Mouse (Mus musculus) gastrocnemius, adult 18-20 months (tissue): ENCODE measurements around the gene Ddx58. TPM values are rescaled to one million over a fixed set of nuclear protein-coding genes. Genes with fewer than 3 reads are reported as not detected.

Source experiments
- DNase-seq: peaks from one replicate; pipeline ENCODE4 v3.0.0; 2021; ENCODE audit warnings: low spot score
- long read RNA-seq, 2 experiments: library from polyadenylated mRNA; stranded (forward); transcript quantifications; one replicate each; pipeline ENCODE4 v2.0.0; 2021
- total RNA-seq, 2 experiments: library from RNA; stranded (reverse); gene quantifications; 2 replicates each; pipeline ENCODE4 v1.2.3; 2021

Ddx58 gene
- 1 to 10 TPM; 1.6 to 2.8 TPM for total RNA-seq
- long read RNA-seq, experiment 1, partial matches to known transcripts = 0 of 2 reads
- long read RNA-seq, experiment 1, other reads (novel, unspliced or antisense) = 0 of 2 reads
- long read RNA-seq, experiment 2, partial matches to known transcripts = 0 of 3 reads
- long read RNA-seq, experiment 2, other reads (novel, unspliced or antisense) = 2 of 3 reads

DNA sequence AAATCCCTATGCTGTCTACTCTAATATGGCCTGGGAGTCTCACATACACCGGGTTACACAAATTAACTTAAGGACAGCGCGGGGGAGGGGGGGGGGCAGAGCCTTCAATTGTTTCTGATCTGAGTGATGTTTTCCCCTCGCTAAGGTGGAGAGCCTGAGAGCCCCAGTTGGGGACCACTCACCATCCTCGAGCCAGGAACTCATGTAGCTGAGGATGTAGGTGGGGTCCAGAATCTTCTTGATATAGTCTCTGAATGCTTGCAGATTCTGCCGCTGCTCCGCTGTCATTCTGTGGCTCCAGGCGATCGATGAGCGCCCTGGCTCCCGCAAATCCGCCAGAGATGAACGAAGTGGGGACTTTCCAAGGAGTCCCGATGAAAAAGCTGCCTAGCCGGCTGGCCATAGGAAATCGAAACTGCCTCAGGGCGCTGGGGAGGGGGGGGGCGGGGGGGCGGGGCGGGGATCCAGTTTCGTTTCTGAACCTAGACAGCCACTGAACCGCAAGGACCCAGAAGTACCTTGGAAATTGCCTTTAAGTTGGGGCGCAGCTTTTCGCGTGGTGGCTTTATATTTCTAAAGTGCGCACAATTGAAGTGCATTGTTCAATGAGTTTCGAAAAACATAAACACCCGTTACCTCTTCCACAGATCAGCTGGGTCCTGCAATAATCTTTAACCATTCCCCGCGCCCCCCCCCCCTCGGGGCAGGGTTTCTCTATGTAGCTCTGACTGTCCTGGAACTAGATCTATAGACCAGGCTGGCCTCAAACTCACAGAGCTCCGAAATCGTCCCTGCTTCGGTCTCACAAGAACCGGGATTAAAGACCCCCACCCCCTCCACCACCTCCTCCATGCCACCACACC is at the start of gene Ddx58:
Gene Ddx58 (minus strand): TSS at position 420 of the 863 bp plus-strand sequence.
- DNase-seq = peak; percentile 23

DNA sequence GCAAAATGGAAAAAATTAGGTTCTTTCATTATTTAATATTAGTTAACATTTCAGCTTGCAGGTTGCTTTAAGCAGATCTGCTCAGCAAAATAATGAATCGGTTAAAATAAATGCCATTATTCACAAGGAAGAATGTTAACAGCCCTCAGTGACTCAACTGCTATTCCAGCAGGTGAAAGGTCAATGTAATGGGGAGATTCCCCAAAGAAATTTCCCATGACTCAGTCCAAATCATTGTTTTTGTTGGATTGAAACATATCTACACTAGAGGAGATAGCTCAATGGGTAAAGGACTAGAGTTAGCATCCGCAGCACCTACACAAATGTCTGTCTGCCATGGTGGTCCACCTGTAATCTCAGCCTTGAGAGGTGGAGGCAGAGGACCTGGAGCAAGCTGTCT is 49.4 kb upstream of the Ddx58 start:
- DNase-seq = no peak

DNA sequence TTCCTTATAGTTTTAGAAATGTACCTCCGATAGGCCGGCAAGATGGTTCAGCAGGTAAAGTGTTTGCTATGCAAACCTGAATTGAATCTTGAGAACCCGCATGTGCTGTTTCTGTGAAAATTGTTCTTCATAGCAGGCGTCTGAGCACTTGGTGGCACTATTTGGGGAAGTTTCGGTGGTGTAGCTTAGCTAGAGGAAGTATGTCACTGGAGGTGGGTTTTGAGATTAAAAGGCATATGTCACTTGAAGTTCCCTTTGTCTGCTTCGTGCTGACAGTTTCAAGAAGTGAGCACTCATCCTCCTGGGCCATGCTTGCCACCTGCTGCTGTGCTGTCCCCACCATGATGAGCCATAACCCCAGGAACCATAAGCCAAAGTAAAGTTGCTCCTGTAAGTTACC is 47.8 kb upstream of the Ddx58 start:
- no peak for DNase-seq

DNA sequence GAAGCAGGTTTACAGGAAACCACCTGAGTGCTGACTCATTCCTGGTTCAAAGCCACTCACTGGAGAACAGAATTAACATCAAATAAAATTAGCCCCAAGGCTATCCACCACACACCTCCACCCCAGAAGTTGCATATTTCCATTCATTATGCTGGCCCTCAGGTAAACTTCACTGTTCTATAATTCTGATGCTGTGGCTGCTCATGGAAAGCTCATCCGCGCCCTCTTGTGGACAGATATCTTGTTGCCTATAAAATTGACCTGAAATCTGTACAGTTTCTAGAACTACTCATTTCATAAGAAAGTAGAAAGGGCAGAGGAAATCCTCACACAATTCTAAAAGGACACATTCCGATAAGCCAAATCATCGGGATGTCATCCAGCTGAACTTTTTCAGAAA is 46.0 kb upstream of the Ddx58 start:
- DNase-seq = peak; percentile 67

DNA sequence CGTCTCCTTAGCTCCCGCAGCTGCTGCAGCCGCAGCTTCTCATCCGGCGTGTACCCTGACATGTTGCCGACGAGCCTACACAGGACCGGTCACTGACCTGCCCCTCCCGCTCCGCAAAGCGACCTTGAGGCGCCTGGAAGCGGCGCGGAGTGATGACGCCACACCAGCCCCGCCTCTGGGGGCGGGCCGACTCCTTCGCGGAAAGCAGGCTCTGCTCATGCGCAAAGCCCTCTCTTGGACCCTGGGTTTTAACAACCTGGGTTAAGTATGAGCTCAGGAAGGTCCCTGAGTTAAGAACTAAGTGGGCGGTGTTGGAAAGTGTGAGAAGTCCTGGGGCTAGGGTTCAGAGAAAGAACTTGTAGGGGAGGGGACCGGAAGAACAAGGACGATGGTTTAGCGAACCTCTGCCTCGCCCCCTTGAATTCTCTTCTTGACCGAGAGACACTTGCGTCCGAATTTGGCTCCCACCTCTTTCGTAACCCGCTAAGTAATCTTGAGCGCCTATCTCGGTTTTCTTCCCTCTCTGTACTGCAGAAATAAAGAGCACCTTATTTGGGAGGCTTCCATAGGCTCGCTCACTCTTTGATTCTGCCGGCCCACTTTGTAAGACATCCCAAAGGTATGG is 39.8 kb upstream of the Ddx58 start, which contains the start of gene Ndufb6:
Gene Ndufb6 (minus strand): TSS at position 146 of the 625 bp plus-strand sequence.
- peak; percentile 93 for DNase-seq

DNA sequence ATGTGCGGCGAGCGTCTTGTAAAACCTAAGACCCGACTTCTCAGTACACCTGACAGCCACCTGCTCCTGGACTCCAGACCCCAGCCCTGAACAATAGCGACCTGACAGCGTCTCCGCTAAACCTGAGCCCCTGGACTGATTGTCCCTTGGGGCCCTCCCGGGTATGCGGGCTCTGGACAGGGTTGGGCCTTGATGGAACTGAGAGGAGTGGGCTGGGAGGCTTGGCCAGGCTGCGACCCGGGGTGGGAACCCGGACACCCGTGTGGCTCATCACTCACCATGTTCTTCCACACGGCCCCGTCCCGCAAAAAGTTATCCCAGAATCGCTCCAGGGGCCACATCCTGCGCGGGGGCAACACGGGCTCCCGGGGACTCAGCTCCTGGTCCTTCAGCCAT is 39.2 kb upstream of the Ddx58 start:
- no peak for DNase-seq

DNA sequence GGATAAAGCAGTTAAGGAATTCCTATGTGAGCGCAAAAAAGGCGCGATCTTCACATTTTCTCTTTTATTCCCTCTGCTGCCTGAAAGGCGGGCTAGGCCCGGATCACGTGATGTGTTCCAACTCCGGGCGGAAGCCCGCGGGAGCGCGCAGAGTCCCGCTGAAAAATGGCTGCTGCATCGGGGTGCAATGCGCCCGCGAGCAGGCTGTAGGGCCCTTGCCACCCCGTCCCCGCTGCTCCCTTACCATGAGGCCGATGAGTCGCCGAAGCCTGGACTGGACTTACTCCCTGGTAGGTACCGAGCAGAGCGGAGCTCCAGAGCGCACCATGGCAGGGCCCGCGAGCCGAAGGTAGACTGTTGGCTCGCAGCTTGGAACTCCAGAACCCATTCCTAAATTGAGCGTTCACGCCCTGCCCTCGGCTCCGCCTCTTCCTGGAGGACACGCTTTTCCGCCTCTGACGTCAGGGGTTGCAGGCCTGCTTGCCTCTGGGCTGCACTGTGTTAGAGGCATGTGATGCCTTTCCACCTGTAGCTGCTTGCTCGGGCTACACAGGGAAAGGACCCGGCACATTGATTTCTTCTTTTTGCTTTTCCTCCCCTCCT is 29.9 kb upstream of the Ddx58 start, which contains the start of the genes Smim27 and Topors:
Gene Smim27 (plus strand): TSS at position 150 of the 603 bp plus-strand sequence.
Gene Topors (minus strand): TSS at position 421 of the 603 bp plus-strand sequence.
- DNase-seq = peak; percentile 95

DNA sequence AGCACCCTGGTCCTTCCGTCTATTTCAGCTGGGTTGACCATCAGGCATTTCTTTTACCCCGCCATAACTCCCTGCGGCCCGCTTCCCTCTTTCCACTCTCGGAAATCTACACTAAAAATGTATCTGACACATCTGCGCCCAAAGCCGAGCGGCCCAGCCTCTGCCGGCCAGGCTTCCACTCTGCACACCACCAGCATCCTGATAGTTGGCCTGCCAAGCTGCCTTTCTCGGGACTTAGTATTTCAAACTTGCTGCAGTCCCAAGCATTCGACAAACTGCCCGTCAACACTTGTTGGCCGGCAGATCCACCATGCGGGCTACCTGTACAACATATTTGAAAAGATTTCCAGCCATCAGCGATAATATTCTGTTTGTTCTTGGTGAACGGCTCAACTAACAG is 29.2 kb upstream of the Ddx58 start:
- DNase-seq = peak; percentile 4

DNA sequence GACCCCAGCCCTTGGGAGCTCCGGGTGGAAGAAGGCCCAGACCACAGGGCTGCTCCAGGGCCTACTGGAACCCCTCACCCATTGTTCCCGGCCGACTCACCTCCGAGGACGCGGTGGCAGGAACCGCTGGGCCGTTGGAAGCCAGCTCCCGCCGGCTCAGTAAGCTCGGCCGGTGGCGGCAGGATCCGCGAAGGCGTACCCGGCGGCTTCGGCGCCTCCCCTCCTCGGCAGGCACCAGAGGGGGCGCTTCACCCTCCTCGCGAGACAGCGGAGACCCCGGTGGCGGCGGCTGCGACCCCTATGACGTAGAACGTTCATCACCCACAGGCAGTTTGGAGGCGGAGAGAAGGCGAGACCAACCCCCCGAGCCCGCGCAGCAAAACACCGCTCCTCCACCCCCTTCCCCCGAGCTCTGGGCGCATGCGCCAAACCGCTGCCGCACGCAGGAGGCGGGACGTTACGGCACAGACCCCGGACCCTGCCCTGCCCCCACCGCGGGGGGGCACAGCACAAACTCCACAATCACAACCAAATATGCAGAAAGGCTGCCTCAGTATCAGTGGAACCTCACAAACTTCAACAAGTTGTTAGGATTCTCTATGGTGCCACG is 28.7 kb upstream of the Ddx58 start:
- DNase-seq = peak; percentile 88

DNA sequence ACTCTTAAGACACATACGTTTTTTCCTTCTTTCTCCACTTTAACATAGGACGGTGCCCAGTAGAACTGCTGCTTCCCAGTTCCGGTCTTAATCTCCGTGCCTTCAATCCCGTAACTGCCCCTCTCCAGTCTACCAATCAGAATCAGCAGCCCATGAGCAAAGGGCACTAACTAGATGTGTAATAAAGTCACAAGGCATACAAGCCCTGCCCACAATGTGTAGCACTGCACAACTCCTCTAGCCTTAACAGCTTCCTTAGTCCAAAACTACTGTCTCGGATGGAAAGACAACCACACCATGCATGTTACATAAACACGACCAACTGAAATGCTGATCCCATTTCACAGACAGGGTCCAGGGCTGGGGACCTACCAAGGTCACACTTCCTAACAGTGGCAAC is 28.1 kb upstream of the Ddx58 start:
- no peak for DNase-seq

DNA sequence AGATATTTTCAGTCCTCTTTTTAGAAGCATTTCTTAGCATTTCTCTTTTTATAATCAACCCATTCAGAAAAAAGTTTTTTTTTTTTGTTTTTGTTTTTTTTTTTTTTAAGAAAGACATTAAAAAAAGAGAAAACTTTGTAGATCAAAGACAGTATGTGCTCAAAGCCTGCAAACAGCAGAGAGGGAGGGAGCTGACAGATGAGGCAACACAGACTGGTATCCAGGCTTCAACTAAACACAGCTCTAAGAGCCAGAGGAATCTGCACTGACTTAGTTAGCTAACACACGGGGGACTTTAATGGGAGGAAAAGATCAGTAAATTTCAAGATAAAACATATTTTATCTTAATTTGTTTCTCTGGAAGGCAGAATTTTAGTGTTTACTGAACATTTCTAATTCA is 24.7 kb upstream of the Ddx58 start:
- DNase-seq = no peak

DNA sequence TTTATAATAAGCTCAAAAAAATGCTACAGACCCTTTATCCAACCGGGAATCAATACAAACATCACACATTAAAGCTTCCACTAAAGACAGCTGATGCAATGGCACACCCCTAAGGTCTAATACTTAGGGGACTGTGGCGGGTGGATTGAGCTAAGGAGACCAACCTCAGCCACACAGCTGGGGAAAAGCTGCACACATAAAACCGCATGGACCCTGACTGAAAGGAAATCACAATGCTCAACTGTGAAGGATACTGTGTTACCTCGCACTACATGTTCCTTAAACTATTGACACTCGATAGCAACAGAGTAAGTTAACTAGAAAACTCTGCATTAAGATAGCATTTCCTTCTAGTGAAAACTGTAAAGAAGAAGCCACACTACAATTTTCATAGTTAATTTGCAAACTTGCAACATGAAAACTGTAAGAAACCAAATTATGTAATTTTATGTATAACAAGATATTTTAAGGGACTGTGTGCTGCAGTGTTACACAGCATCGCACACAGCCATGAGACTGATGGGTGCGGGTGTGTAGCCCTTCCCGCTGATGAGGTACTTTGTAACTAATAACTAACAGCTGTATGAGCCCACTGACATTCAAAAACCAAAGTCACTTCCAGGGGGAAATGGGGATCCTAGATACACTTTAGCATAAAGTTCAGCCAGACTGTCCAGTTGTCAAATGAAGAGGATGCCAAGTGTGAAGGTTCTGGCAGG is 14.9 kb upstream of the Ddx58 start:
- no peak for DNase-seq

DNA sequence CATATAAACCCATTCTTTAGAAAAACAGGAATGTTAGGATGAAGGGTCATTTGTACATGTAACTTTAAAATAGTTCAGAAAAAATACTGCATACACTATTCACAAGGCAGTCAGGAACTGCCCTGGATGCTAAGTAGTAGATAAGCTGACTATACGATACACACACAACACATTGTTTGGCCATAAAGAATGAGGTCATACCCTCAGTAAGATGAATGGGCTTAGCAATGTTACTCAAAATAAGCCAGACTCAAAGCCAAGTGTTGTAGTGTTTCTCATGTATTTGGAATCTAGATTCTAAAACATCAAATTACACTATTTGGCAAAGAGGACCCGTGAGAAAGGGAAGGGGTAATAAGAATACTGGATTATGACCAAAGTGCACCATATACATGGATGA is 14.1 kb upstream of the Ddx58 start:
- no peak for DNase-seq

DNA sequence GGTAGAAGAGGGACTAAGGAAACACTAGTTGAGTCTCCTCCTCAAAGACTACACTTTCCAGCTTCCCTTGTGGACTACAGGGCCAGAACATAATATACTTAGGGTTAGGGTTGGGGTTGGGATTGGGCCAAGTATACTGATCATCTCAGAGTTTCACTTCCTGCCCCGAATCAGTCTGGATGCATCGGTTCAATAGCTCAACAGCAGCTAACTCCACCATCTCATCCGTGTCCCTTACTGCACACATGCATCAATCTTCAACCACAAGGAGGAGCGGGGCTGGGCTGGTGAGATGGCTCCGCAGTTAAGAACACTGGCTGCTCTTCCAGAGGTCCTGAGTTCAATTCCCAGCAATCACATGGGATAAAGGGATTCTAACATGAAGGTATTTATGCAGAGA is 11.4 kb upstream of the Ddx58 start:
- no peak for DNase-seq

DNA sequence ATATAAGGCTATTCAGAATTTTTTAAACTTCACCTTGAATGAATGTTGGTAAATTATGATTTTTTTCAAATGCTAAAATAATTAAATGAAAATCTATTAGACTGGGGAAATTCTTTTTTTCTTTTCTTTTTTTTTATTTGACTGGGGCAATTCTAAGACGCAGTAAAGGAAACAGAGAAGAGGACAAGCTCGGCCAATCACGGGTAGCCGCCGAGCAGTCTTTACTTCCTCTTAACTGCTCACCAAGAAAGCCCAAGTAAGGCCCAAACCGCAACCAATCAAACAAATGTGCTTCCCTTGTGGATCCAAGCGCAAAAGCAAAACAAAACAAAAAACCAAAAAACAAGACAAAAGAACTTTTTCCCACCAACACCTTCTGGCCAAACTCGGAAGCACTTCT is 4.4 kb upstream of the Ddx58 start:
- DNase-seq = no peak

DNA sequence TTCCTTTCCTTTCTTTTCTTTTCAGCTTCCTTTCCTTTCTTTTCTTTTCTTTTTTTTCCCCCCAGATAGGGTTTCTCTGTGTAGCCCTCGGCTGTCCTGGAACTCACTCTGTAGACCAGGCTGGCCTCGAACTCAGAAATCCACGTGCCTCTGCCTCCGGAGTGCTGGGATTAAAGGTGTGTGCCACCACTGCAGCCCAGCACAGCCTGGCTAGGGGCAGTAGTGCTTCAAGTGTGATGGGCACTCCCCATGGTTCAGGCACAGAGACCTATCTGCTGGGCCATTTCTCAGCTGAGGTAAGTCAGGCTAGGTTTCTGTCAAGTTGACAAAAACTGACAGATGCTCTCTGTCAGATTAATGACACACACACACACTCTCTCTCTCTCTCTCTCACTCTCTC is 3.4 kb upstream of the Ddx58 start:
- no peak for DNase-seq

DNA sequence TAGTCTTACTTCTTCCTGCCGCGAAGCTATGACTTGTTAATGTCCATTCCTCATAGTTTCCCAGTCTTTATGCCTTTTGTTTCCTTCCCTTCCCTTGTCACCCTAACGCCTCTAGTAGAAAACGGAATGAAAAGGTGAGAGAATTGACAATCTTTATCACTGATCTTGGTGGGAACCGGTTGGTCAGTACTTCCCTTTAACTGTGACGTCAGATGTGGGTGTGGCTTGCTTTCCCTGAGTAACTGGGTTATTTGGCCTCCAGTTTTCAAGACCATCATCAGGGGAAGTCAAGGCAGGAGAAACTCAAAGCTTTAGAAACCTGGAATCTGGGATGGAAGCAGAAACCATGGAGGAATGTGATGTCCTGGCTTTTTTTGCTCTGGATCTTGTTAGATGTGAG is 2.3 kb upstream of the Ddx58 start:
- no peak for DNase-seq

DNA sequence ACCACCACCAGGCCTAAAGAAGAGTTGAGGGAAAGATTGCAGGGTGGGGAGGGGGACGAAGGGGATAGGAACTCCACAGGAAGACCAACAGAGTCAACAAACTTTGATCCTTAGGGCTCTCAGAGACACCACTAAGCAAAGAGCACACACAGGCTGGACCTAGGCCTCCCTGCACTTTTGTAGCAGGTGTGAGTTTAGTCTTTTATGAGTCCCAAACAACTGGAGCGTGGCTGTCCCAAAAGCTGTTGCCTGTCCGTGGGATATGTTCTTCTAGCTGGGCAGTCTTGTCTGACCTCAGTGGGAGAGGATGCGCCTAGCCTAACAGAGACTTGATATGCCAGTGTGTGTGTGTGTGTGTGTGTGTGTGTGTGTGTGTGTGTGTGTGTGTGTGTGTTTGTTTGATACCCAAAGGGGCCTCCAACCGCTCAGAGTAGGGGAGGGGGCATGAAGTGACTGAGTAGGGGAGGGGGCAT is 680 bp upstream of the Ddx58 start:
- no peak for DNase-seq

DNA sequence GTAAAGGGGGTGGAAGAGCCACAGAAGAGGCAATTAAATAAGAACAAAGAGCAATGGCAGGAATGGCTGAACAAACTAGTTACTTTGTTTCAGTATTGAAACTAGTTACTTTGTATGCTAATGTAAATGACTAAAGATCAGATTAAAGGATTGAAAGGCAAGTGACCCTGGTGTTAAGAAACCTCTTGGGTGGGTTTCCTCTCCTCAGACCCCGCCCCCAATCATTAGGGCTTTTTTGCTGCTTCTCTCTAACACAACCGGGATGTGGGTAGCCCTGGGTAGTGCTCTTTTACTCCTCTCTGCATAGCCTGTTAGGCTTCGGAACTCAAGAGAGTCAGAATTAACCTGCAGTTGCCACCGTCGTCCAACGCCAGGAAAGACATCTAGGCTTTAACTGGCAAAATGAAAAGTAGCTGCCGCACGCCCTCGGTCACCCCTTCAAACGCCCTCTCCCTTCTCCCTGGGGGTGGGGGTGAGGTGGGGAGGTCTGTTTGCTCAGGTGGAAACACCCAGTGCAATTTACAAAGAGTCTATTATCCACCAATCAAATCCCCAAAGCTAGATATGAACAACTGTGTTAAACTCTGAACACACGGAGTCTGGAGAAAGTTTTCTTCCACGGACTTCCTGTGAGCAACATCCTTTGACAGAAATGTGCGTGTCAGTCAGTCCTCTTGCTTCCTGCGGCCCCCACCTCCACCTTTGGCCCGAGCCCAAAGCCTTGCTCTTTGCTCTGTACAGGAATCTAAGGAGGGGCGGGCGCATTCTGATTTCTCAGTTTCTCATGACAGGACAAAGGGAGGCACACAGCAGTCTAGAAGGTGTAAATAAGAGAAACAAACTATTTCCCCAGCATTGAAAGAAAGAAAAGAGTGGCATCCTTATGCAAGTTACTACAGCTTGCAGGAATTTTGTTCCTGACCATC is 882 bp downstream of the Ddx58 start:
- peak; percentile 43 for DNase-seq

DNA sequence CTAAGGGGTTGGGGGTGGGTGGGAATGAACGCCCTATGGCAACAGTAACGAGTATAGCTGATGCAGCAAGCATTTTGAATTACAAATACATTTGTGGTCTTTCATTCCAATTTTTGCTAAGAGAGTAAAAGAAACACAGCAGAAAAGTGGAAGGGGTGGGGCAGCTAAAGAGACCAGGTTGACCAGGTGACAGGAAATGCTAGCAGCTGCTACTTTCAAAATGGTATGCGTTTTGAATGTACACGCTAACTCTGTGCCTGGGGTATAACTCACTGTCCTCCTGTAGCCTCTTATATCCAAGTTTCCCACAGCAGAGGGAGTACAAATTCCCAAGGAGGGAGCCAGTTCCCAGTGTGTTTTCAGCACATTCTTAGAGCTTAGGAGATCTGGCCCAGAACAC is 2.8 kb downstream of the Ddx58 start:
- DNase-seq = no peak
